Mouse (Mus musculus) limb, embryonic 14.5 days (tissue): ENCODE measurements around the gene Rbm20. TPM values are rescaled to one million over a fixed set of nuclear protein-coding genes. Genes with fewer than 3 reads are reported as not detected.

Experiments used
- ATAC-seq: fragments of 200-750 bp; cut with Nextera tagmentation; 2 replicates; pipeline ENCODE4 v1.8.0; 2017; ENCODE audit warnings: low read depth, moderate number of reproducible peaks, moderate TSS enrichment; ENCODE audit not compliant: low FRiP score
- DNase-seq: peaks from one replicate; pipeline ENCODE4 v3.0.0-alpha.2; 2015; ENCODE audit warnings: low spot score
- H3K27ac ChIP-seq: fragments of 300-500 bp; sonication (generic); replicated peaks from 2 replicates; pipeline ENCODE4 v1.5.1; 2014; ENCODE audit warnings: low read depth, mild to moderate bottlenecking, low read length, moderate library complexity, mixed read lengths
- H3K27me3 ChIP-seq: fragments of 300-500 bp; sonication (generic); 2 replicates; pipeline ENCODE4 v1.6.1; 2014; ENCODE audit warnings: low read length, mixed read lengths; ENCODE audit not compliant: control insufficient read depth, insufficient read depth
- H3K36me3 ChIP-seq: fragments of 300-500 bp; sonication (generic); 2 replicates; pipeline ENCODE4 v1.6.1; 2014; ENCODE audit warnings: mild to moderate bottlenecking, low read length, moderate library complexity, mixed read lengths; ENCODE audit not compliant: control insufficient read depth, insufficient read depth
- H3K4me1 ChIP-seq: fragments of 300-500 bp; sonication (generic); 2 replicates; pipeline ENCODE4 v1.6.1; 2014; ENCODE audit warnings: antibody characterized with exemption, low read length, mixed read lengths; ENCODE audit not compliant: control insufficient read depth, insufficient read depth
- H3K4me2 ChIP-seq: fragments of 300-500 bp; sonication (generic); replicated peaks from 2 replicates; pipeline ENCODE4 v1.6.1; 2014; ENCODE audit warnings: low read depth, mild to moderate bottlenecking, low read length, moderate library complexity; ENCODE audit not compliant: severe bottlenecking
- H3K4me3 ChIP-seq: fragments of 300-500 bp; sonication (generic); replicated peaks from 2 replicates; pipeline ENCODE4 v1.5.1; 2014; ENCODE audit warnings: low read length
- H3K9ac ChIP-seq: fragments of 300-500 bp; sonication (generic); 2 replicates; pipeline ENCODE4 v1.6.1; 2014; ENCODE audit warnings: mild to moderate bottlenecking, low read depth, low read length, moderate library complexity; ENCODE audit not compliant: severe bottlenecking
- H3K9me3 ChIP-seq: fragments of 300-500 bp; sonication (generic); 2 replicates; pipeline ENCODE4 v1.6.1; 2016; ENCODE audit warnings: low read length; ENCODE audit not compliant: control insufficient read depth
- POLR2A ChIP-seq: fragments of 200-500 bp; IDR thresholded peaks from 2 replicates; pipeline ENCODE4 v1.8.0; 2012; ENCODE audit warnings: inconsistent platforms, mild to moderate bottlenecking, moderate library complexity, borderline replicate concordance; ENCODE audit not compliant: insufficient read depth, insufficient read length; ENCODE audit errors: extremely low read depth
- WGBS: fragments of 180-500 bp; shearing (Covaris S2); extraction: QIAGEN DNeasy Blood & Tissue Kit; methylation state at CpG from one replicate; pipeline ENCODE4 v1.1.7; 2014; 5-methylcytosine and 5-hydroxymethylcytosine counted together
- polyA plus RNA-seq, 2 experiments: library from polyadenylated mRNA; depleted of rRNA in 1 of 2; stranded (reverse) in 1 of 2; unstranded in 1 of 2; fragments of >200 nt; fragmentation: Nextera tagmentation in 1 of 2; extraction: Ambion mirVana in 1 of 2; gene quantifications; 2 replicates each; pipeline versions ENCODE4 v1.2.1 to v1.2.3; 2012 to 2014

The Rbm20 gene
- polyA plus RNA-seq, 2 experiments = 5.5 to 10.0 TPM

DNA sequence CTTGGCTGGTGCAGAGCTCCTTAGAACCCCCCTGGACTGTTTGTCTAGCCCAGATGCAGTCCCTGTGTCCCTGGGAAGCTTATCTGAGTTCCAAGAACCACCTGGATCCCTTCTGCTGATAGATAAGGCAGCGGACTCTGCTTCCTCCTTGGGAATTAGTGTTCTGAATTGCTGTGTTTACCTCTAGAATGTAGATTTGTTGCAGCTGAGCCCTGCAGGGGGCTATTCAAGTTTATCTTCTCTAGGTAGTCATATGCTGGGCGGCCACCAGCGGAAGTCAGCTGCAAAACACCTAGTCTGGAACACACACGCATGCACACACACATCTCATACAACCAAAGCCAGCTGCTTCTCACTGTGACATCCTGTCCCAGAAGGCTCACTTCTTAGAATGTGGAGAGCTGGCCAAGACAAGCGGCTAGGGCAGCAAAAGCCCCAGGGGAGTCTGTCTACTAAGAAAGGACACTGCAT lies 213.7 kb downstream of the Rbm20 start:
- Histone ChIP-seq H3K4me2 (no peak overlapping the region), H3K4me1 (peaks cover 56% of the 10 kb centered on the region), H3K27ac (no peak overlapping the region), H3K9ac (no peak overlapping the region), H3K27me3 (no peaks in the 10 kb centered on the region), H3K4me3 (no peak overlapping the region), H3K9me3 (no peaks in the 10 kb centered on the region), H3K36me3 (no peaks in the 10 kb centered on the region)
- TF ChIP-seq POLR2A = no peak
- DNase-seq = no peak
- ATAC-seq = no peak
- 61% methylated on average over 5 of the region's 5 CpGs for WGBS

DNA sequence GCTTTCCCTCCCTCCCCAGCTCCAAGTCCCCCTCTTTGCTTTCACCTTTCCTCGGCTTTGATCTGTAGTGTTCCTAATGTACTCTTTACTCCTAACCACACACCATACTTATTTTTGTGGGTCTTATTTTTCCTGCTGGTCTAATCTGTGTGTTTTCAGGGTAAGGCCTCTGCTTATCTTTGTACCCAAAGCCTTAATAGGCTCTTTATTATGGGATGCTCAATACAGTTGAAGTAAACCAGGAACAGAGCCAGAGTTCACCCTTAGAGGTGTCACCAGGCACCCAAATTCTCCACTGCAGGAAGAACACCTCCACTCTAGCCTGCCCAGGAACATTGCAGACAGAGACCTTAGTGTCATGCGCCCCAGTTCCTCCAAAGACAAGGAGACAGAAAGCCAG lies 214.5 kb downstream of the Rbm20 start:
- Histone ChIP-seq H3K4me3 (no peak overlapping the region), H3K27ac (peak overlapping the region; percentile 88), H3K36me3 (no peaks in the 10 kb centered on the region), H3K4me2 (no peak overlapping the region), H3K27me3 (no peaks in the 10 kb centered on the region), H3K9ac (no peak overlapping the region), H3K9me3 (no peaks in the 10 kb centered on the region), H3K4me1 (peaks cover 59% of the 10 kb centered on the region)
- 85% methylated on average over 2 of the region's 2 CpGs for WGBS
- ATAC-seq = no peak; the same call in 1 of the 2 replicates
- TF ChIP-seq POLR2A = no peak
- DNase-seq = no peak

DNA sequence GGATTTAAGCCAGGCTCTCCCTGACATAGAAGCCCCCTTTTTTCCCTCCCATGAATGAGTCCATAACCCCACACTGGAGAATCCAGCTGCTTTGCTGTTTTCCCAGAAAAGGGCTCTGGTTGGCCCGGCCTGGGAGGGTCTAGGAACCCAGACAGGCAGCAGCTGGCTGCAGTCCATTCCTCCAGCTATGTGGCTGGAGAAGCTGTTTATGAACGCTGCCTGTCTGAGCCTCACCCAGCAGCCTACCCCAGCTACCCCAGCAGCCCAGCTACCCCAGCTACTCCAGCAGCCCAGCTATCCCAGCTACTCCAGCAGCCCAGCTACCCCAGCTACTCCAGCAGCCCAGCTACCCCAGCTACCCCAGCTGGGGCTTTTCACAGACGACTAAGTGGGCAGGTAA lies 215.0 kb downstream of the Rbm20 start, which contains the start of gene Pdcd4:
TSS of gene Pdcd4 (plus strand) at position 171 of the 400 bp plus-strand sequence.
- H3K9me3 ChIP-seq = no peaks in the 10 kb centered on the region
- H3K4me3 ChIP-seq = no peak within 1 kb of the TSS
- WGBS = 11% methylated on average over 3 of the region's 3 CpGs
- DNase-seq (peak; percentile 86), ATAC-seq (peak; percentile 74)
- no peaks in the 10 kb centered on the region for H3K36me3 ChIP-seq
- H3K9ac ChIP-seq = peak within 1 kb of the TSS; percentile 28; the same call in 1 of the 2 replicates
- TF ChIP-seq POLR2A = no peak
- peaks cover 59% of the 10 kb centered on the region for H3K4me1 ChIP-seq
- H3K27ac ChIP-seq = peak within 1 kb of the TSS; percentile 88
- H3K4me2 ChIP-seq = peak within 1 kb of the TSS; percentile 18; the same call in 1 of the 2 replicates
- H3K27me3 ChIP-seq = no peaks in the 10 kb centered on the region

DNA sequence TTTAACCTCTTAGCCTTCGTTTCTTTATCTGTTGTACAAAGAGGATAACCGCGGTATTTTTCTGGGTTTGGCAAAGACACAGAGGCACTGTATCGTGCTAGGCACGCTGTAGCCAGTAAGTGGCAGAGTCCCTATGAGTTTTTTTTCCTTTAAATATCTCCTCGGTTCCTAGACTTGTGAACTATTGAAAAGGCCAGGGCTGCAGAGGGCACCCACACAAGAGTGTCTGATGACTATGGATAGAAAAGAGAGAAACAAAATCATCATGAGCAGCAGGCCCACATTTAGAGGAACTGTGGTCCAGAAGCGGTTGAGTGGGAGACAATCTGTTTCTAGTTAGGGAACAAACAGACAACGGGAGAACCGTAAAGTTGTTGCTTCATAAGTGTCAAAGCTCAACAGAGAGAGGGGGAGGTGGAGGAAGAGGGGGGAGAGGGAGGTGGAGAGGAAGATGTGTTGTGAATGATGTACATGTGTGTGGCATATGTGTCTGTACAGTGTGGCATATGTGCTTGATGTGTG lies 215.8 kb downstream of the Rbm20 start:
- Histone ChIP-seq H3K27ac (peak overlapping the region; percentile 88), H3K4me1 (peaks cover 59% of the 10 kb centered on the region), H3K9me3 (no peaks in the 10 kb centered on the region), H3K36me3 (no peaks in the 10 kb centered on the region), H3K9ac (no peak overlapping the region), H3K4me2 (peak overlapping the region; percentile 18; the same call in 1 of the 2 replicates), H3K4me3 (no peak overlapping the region), H3K27me3 (no peaks in the 10 kb centered on the region)
- 47% methylated on average over 9 of the region's 9 CpGs for WGBS
- DNase-seq (no peak), ATAC-seq (no peak)
- TF ChIP-seq POLR2A = no peak

DNA sequence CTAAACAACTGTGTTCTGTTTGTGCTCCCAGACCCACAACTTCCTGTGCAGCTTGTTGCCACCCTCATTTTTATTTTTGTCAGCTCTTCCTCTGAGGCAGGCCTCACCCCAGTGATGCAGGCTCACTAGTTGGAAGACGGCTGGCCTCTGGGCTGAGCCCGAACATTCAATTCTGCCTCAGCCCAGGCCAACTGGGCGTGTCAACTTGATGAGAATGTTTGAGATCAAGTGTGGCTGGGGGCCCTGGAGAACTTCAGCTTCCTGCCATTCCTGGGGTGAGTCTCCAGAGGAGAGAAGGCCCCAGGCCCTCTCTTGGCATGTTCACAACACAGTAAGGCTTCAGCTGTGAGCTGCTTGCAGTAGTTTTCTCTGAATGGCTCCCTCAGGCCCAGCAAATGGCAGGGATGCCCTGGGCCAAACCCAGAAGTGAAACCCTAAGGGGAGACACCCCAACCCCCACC lies 216.6 kb downstream of the Rbm20 start:
- no peaks in the 10 kb centered on the region for H3K27me3 ChIP-seq
- no peaks in the 10 kb centered on the region for H3K36me3 ChIP-seq
- H3K4me2 ChIP-seq = 0 out of 2 replicates have a peak overlapping the region, but pooled peaks have one; percentile 3
- H3K4me3 ChIP-seq = no peak overlapping the region
- TF ChIP-seq POLR2A = no peak
- H3K9me3 ChIP-seq = no peaks in the 10 kb centered on the region
- 50% methylated on average over 3 of the region's 3 CpGs for WGBS
- H3K27ac ChIP-seq = peak overlapping the region; percentile 88
- no peak overlapping the region for H3K9ac ChIP-seq
- peaks cover 56% of the 10 kb centered on the region for H3K4me1 ChIP-seq
- ATAC-seq = no peak
- no peak for DNase-seq
